Mouse (Mus musculus) brain, embryonic 14.5 days (tissue): ENCODE data around the gene Amz1.

Experiments
- CTCF ChIP-seq: fragments of 200-500 bp; IDR thresholded peaks from 2 replicates; pipeline ENCODE4 v1.5.1; 2012; ENCODE audit warnings: inconsistent platforms, mild to moderate bottlenecking, moderate library complexity, borderline replicate concordance; ENCODE audit not compliant: insufficient read depth, insufficient read length; ENCODE audit errors: extremely low read depth
- POLR2A ChIP-seq: fragments of 200-500 bp; IDR thresholded peaks from 2 replicates; pipeline ENCODE4 v1.6.1; 2012; ENCODE audit warnings: mild to moderate bottlenecking, inconsistent platforms, borderline replicate concordance; ENCODE audit not compliant: poor library complexity, insufficient read depth, insufficient read length, severe bottlenecking; ENCODE audit errors: extremely low read depth

DNA sequence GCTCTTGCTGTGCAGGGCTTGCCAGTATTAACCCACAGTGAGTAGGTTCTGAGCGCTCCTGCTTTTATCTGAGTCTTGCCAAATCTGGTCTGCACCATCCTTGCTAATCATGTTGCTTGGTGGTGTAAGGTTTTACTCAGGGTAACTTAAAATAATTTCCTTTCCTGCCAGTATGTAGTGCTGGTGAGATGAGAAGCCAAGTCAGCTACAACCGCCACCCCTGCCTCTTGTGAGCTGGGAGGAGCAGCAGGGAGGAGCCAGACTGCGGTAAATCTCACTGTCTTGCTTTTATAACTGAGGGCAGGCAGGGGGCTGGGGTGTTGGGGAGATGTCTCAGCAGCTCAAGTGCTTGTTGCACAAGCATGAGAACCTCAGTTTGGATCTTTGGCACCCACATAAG, 35.5 kb upstream of the Amz1 start:
- TF ChIP-seq CTCF (no peak), POLR2A (no peak)
